Mouse (Mus musculus): ENCODE measurements at regions not wholly inside any gene's neighbourhood (a gene's known extent, or its start where the extent isn't known, plus 50 kb on each side); places are given as distances from the start of the nearest gene placed in this dataset.

GRCm38 (mm10) chr8:58998081-58998480, 85.6 kb upstream of the Galntl6 start:
- Histone ChIP-seq H3K27me3 (ENCODE audit: insufficient read depth, low read length) (no peaks in the 10 kb centered on the region), H3K9ac (ENCODE audit: low read depth, low read length) (no peak overlapping the region), H3K4me3 (replicated peaks; ENCODE audit: low read depth, low read length) (no peak overlapping the region), H3K9me3 (replicated peaks; ENCODE audit: low read length) (no peaks in the 10 kb centered on the region), H3K27ac (no peak overlapping the region), H3K4me2 (ENCODE audit: low read length) (no peak overlapping the region), H3K4me1 (replicated peaks; ENCODE audit: insufficient read depth, low read length) (no peaks in the 10 kb centered on the region), H3K36me3 (ENCODE audit: insufficient read depth, low read length) (no peaks in the 10 kb centered on the region)
- ATAC-seq (replicated peaks; ENCODE audit: low FRiP score, low read depth) (no peak), DNase-seq (ENCODE audit: low spot score) (peak; percentile 82)
- TF ChIP-seq CTCF (IDR thresholded peaks at IDR 0.05; ENCODE audit: low read depth): no peak
- 44% methylated on average over 1 of the region's 1 CpGs for WGBS

Measured in kidney, postnatal 0 days (tissue).